Mouse (Mus musculus) urinary bladder, adult 18-20 months (tissue): ENCODE data around the gene Zkscan1.
"Not testable (repeated sequence)": the region's sequence is repeated elsewhere in the genome, so short reads cannot be mapped to it uniquely, and the experiment has no call there.

Source experiments
- DNase-seq, 2 experiments: peaks; one replicate each; pipeline ENCODE4 v3.0.0; 2022; ENCODE audit warnings: low spot score in 2 of 2, mixed read lengths in 2 of 2

Gene Zkscan1

GRCm38 (mm10) chr5:138084996-138085395 is at the start of gene Zkscan1:
Gene Zkscan1, plus strand, starts transcription at chr5:138085084.
- peak; percentile 59 to 81 for DNase-seq

- not testable (repeated sequence) for DNase-seq
These were observed 32.0 kb upstream of the Zkscan1 start, which contains the start of gene Smok3c for GRCm38 (mm10) chr5:138052894-138053293. Gene Smok3c, plus strand, starts transcription at chr5:138053194.

- no peak for DNase-seq
These were observed 11.1 kb upstream of the Zkscan1 start for GRCm38 (mm10) chr5:138073803-138074202.

GRCm38 (mm10) chr5:138075684-138076083 is 9.2 kb upstream of the Zkscan1 start:
- no peak for DNase-seq

- DNase-seq, result no peak
These were observed 8.7 kb upstream of the Zkscan1 start for GRCm38 (mm10) chr5:138076148-138076547.

- DNase-seq, result no peak
These were observed 4.4 kb upstream of the Zkscan1 start for GRCm38 (mm10) chr5:138080456-138080855.

GRCm38 (mm10) chr5:138081446-138081845 is 3.4 kb upstream of the Zkscan1 start:
- no peak for DNase-seq

- no peak for DNase-seq
These were observed 1.5 kb upstream of the Zkscan1 start for GRCm38 (mm10) chr5:138083318-138083900.

- DNase-seq, result no peak
These were observed 948 bp upstream of the Zkscan1 start for GRCm38 (mm10) chr5:138083936-138084335.

GRCm38 (mm10) chr5:138084507-138084906 is 377 bp upstream of the Zkscan1 start:
- DNase-seq, result no peak

GRCm38 (mm10) chr5:138085421-138085911 is 582 bp downstream of the Zkscan1 start:
- peak in 1 of 2 experiments; percentile 26 for DNase-seq

GRCm38 (mm10) chr5:138086842-138087241 is 2.0 kb downstream of the Zkscan1 start:
- DNase-seq, result no peak

- DNase-seq, result no peak
These were observed 3.5 kb downstream of the Zkscan1 start for GRCm38 (mm10) chr5:138088366-138088765.

- DNase-seq, result no peak
These were observed 4.2 kb downstream of the Zkscan1 start for GRCm38 (mm10) chr5:138089108-138089551.

- no peak for DNase-seq
These were observed 5.4 kb downstream of the Zkscan1 start for GRCm38 (mm10) chr5:138090271-138090670.

- no peak for DNase-seq
These were observed 5.9 kb downstream of the Zkscan1 start for GRCm38 (mm10) chr5:138090737-138091136.

- DNase-seq, result no peak
These were observed 7.9 kb downstream of the Zkscan1 start for GRCm38 (mm10) chr5:138092771-138093170.

- no peak for DNase-seq
These were observed 9.6 kb downstream of the Zkscan1 start for GRCm38 (mm10) chr5:138094474-138094873.

- no peak for DNase-seq
These were observed 20.1 kb downstream of the Zkscan1 start for GRCm38 (mm10) chr5:138104976-138105375.

- no peak for DNase-seq
These were observed 22.2 kb downstream of the Zkscan1 start for GRCm38 (mm10) chr5:138107130-138107529.

GRCm38 (mm10) chr5:138109847-138110396 is 25.0 kb downstream of the Zkscan1 start:
- DNase-seq, result not testable (repeated sequence)

GRCm38 (mm10) chr5:138116255-138117198 is 31.6 kb downstream of the Zkscan1 start, which contains the start of gene Zscan21:
Gene Zscan21, plus strand, starts transcription at chr5:138116903.
- DNase-seq, result peak; percentile 88 to 89
